Mouse (Mus musculus) adrenal gland, adult 18-20 months (tissue): Measurements from ENCODE around the gene Klf6. TPM values are rescaled to one million over a fixed set of nuclear protein-coding genes. Genes with fewer than 3 reads are reported as not detected.

ENCODE experiments used
- DNase-seq, 2 experiments: peaks; one replicate each; pipeline ENCODE4 v3.0.0; 2021 to 2022; ENCODE audit warnings: low spot score in 2 of 2
- long read RNA-seq, 2 experiments: library from polyadenylated mRNA; stranded (forward); transcript quantifications; one replicate each; pipeline ENCODE4 v2.0.0; 2021
- total RNA-seq, 2 experiments: library from RNA; stranded (reverse); gene quantifications; 1 replicate in 1 of 2; 2 replicates in 1 of 2; pipeline ENCODE4 v1.2.3; 2021

Gene Klf6
- 10 to 100 TPM; 42.6 to 57.3 TPM for total RNA-seq
- long read RNA-seq, experiment 1, full-length matches to known transcripts = 20 of 22 reads
- long read RNA-seq, experiment 1, partial matches to known transcripts = 0 of 22 reads
- long read RNA-seq, experiment 1, other reads (novel, unspliced or antisense) = 2 of 22 reads
- long read RNA-seq, experiment 2, full-length matches to known transcripts = 53 of 58 reads
- long read RNA-seq, experiment 2, partial matches to known transcripts = 1 of 58 reads
- long read RNA-seq, experiment 2, other reads (novel, unspliced or antisense) = 4 of 58 reads

DNA sequence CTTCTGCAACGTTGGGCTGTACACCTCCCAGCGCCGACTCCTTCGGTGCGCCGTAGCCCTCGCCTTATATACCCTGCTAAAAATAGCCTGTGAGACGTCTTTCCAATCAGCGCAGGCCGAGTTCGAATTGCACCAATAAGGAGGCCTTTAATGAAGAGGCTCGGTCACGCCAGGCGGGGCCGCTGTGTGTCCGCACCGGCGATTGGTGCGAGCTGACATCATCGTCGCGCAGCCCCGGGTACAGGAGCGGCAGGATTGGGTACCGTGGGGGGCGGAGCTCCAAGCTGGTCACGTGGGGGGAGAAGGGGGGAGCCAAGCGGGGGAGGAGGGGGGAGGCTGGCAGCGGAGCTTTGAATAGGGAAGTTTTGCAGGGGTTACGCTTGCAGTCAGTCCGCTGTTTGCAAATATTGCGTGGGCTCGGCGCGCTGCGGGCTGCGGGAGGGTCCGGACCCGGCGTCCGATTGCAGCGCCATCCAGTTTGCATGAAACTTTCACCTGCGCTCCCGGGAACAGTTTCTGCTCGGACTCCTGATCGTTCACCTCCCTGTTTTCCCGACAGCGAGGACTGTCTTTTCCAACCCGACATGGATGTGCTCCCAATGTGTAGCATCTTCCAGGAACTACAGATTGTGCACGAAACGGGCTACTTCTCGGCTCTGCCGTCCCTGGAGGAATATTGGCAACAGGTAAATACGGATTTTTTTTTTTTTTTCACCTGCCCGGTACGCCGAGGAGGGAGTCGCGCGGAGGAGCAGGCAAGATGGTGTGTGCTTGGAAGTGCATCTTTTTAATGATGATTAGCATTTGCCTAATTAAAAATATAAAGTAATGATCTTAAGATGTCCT lies at the start of gene Klf6:
Gene Klf6 (plus strand): TSS at position 326 of the 846 bp plus-strand sequence.
- peak; percentile 95 to 96 for DNase-seq

DNA sequence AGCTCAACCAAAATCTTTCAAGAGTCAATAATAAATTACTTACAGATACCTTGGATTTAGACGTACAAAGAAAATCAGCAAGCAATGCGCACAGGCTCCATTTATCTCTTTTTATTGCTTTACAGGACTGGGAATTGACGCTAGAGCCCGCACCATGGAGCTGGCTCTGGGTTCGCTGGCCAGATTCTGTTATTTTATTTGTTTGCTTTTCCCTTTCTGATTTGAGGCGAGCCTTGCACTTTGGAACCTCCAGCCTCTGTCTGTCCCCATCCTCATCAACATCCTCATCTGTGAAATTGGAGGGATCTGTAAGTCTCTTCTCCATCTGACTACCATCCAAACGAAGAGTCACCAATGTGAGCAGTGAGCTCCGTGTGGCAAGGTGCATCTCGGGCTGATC lies 47.8 kb upstream of the Klf6 start:
- DNase-seq = no peak

DNA sequence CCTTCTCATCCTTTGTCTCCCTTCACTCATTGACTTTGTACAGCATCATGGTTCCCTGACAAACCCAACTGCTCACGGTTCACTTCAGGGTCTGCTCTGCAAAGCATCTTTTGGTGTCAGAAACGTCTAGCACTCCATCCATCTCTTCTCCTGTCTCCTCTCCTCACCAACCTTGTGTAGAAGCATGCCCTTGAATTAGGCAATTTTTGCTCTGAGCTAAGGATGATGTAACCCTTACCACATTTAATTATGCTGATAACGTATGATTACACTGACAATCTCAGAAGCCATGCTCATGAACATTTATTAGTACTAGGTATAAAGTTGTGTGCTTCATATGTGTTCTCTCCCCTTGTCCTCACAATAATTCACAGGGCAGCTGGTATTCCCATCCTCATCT lies 44.0 kb upstream of the Klf6 start:
- DNase-seq = no peak

DNA sequence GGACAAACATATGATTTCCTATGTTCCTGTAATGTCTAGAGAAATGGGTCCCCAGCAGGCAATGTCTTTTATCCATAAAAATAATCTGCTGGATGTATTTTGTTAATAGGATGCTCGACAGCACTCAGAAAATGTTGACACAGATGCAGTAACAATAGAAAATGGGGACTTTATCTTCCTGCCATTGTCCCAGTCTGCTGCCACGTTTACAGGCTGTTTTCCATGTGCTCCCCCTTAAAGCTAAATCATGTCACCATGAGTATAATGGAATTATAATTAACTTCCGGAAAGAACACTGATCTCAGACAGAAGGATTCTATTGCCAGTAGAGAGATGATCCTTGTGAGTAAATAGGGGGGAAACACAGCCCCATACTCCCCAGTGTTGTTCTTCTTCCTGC lies 42.1 kb upstream of the Klf6 start:
- no peak for DNase-seq

DNA sequence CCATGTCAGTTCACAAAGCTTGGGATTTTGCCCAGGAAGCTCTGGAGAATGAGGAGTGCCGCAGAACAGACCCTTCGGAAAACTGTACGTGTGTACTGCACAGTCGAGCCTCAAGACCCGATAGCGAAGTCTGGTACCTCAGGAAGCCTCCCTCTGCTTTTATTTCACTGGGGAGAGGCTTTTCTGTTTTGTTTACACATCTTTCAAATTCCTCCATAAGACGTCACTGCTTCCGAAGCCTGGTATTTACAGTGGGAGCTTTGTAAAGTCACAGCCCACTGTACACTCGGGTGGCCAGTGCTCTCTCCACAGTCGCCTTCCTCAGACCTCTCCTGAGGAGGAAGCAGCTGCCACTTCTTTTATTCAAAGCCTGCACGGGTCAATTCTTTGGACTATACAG lies 38.7 kb upstream of the Klf6 start:
- no peak for DNase-seq

DNA sequence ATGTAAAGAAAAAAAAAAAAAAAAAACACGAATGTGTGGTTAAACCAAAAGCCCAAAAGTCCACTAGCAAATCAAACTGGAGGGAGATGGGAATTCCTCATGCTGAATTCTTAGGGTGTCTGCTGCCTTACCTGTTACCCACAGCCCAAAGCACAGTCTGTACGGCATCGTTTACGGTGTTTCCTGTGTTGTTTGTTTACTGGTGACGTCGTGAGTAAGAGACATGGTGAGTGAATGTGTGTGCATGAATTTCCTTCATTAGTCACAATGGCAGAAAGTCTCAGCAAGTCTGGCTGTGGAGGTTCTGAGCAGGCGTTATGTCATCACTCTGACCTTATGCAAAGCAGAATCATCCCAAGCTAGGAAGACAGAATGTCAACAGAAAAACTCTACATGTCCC lies 38.1 kb upstream of the Klf6 start:
- DNase-seq = no peak

DNA sequence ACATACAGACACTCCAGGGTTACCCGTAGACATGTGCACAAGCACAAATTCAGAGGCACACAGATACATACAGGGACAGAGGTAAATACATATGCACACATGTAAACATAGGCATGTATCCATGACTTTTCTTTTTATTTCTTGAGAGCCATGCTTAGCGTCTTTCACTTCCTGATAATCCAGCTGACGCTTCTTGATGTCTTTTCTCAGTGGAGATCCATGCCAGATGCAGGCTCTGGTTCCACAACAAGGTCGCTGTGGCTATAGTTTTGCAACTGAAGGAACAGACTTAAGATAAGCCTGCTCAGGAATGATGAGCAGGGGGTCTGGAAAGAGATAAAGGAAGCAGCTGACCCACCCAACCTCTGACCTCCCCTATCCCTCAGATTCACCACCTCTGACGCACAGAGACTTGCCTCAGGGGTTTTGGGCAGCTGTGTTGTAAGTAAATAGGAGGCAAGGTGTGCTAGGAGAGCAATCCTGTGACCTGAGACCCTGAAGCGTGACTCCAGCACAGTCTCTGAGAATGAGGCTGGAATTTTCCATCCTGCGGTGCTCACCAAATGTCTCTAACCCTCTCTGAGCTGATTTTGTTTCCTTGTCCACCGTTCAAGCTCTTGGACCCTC lies 37.0 kb upstream of the Klf6 start:
- DNase-seq = no peak

DNA sequence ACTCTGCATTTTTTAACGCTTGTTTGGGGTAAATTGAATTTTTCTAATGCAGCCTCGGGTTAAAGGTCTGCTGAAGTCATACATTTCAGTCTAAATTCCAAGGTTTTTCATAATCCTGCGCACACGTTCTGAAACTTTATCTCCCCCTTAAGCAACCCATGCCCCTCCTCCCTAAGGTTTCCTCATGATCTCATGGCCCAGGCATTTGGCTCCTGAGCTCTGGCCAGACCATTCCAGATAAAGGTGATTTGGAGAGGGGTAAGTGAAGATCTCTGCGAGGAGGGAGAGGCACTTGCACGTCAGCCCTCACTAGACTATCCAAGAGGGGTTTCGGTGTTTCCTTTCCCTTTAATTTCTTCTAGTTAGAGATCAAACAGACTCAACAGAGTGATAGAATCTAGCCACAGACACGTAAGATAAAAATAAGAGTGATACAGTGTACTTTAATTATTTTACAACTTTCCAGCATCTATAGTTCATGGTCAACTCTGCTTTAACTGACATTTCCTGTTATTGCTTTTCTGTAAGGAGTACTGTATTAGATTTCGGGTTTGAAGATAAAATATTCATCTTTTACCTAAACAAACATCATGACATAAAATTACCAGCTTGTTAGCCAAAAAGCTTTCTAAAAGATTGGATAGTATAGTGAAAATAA lies 35.0 kb upstream of the Klf6 start:
- DNase-seq = no peak

DNA sequence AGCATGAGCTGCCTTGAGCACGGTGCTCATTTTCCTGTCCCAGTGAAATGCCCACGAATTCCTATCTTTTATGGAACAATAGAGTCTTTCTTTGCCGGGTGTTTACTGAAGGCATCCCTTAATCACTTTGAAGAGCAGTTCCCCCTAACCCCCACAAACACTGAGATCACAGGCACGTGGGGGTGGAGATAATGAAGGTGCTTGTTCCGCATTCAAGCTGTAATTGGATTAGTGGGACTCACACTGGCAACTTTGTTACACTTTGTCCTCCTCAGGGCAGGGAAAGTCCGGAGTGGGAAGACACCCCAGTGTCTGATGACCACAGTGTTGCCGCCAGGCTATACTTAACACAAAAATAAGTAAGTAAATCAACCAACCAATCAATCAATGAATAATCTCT lies 29.3 kb upstream of the Klf6 start:
- DNase-seq = no peak

DNA sequence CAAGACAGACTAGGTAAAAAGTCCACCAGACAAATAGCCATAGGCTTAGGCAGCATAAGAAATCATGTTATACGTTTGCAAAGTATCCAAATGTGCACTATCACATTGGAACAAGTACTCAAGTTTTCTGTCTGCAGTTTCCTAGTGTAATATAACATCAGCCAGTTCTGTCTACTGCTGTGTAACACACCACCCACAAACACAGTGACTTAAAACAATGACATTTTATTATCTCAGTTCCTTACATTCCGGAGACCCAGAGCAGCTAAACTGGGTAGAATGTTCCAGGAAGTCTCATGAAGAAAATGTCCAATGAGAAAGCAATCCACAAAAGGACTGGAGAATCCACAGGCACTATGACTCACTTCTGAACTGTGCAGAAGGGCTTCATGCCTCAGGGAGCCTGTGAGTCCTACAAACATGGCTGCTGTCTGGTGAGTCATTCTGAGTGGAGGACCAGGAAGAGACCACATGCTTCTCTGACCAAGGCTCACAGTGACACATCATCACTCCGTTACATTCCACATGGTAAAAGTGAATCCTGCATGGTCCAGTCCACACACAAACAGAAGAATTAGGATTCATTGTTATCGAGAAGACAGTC lies 24.0 kb upstream of the Klf6 start:
- no peak for DNase-seq

DNA sequence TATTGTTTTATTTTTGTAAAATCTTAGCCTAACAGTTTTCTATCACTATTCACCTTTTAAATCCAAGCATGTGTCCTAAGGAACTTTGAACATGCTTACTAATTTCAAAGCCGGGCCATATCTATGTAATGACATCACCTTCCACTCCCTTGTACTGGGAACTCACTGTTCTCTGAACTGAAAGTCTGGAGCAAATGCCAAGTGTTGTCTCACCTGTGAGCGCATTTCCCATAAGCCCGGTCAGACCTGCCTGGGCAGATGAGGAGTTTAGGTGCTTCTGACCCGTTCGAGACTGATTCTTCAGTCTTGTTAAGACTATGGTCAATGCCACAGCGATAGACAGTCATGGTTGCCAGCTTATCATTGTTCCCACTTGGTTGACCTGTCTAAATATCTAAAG lies 19.9 kb upstream of the Klf6 start:
- DNase-seq = no peak

DNA sequence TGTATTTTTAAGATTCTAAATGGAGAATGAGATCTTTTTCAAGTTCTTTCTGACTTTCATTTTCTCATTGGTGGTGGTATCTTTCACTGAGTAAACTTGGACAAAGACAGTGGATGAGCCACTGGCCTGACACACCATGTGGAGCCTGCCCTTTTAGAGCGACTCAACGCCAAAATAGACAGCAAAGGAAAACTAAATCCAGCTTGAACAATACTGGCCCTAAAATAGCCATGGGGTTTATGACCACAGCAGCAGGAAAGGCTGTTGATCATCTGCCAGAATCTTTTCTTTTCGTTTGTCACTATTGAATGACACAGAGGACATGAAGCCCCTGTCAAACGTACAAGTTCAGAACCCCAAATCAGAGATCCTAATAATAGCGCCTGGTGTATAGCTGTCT lies 18.4 kb upstream of the Klf6 start:
- no peak for DNase-seq

DNA sequence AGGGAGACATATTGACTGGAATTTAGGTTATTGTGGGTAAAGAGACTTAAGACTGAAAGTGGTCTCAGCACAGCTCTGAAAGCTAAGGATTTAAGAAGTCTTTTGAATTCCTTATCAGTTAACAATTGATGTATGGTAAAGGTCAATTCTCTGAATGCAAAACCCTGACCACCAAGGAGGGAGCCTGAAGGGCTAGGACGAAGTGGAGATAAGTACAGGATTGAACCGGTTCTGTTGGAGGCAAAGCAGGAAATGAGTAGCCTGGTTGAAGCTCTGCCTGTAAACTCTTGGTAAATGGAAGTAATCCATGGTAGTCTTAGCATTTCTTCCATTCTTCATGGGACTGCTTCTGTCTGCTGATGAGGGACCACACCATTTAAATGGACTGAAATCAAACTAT lies 17.5 kb upstream of the Klf6 start:
- no peak for DNase-seq

DNA sequence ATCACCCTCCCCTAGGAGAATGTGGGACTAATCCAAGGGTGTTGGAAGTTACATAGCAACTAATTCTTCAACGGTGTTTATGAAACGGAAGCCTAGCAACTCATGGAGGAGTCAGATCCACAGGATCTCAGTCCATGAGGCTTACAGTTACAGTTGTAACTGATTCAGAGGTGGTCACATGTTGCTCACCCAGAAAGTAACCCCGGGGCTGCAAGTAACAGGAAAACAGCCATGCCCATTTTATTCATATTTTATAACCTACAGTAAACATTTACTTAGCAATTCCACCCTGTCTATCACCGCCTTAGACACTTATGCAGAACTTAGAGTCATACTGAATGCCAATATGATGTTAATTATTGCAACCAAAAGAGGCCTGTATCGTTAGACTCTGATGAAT lies 16.9 kb upstream of the Klf6 start:
- no peak for DNase-seq

DNA sequence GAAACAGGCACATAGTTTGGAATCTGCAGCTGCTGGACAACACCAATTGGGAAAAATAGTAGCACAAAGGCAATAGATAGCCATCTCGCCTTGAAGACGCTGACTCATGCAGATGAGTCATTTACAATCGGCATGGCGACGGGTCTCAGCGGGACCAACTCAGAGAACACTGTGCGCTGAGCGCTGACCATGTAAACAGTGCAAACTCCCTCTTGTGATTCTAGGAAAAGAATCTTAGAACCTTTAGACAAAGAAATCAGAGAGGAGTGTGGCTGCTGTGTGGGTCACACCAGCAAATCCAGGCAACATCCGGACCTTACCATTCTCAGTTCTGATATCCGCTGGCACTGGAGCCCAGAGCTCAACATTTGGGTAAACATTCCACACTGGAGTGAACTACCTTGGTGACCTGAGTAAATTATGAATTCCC lies 16.1 kb upstream of the Klf6 start:
- peak; percentile 44 to 58 for DNase-seq

DNA sequence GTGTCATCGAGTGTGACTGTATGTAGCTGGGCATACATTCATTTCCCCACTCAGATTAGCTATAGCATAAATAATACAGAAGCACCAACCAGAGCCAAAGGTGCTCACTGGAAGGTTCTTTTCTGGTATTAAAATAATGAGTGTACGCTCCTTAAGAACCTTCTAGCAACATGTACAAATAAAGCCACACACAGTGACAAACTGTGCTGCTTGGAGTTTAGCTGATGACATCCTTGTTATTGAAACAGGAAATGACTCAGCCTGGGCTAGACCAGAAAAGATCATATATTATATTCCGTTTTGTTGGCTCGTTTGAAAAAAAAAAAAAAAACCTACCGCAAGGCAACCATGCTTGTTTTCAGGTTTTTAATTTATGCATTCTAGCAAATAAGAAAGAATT lies 15.7 kb upstream of the Klf6 start:
- DNase-seq = no peak

DNA sequence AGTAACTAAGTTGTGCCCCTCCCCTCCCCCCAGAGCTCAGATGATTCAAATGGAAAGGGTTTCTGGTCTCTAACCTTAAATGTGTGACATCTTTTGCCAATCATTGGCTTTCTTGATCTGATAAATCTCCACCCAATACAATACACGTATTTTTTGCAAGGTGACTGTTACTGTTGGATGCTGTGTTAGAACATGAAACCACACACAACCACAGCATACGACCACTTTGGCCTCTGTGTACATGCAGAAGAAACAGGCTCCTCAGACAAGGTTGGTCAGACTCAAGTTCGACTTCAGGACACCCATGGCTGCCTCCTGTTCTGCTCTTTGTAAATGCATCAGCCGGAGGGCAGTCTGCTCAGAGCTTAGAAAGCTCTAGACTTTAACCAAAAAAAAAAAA lies 14.4 kb upstream of the Klf6 start:
- DNase-seq = no peak

DNA sequence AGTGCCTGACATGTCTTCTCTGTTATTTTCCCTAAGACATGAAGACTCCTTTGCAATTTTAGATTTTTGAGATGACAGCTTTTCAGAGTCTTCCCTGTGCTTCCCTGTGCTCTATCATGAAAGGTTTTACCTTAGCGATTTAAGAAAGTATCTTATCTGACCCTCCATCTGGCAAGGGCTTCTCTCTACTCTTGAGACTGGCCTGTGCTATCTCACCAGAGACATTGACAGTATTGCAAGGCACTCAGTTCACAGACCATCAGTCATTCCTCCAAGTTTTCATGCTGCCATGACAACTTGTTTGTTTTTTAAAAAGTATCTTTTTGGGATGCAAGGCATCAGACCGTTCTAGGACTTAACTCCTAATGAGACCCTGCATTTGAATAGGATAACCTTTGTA lies 13.5 kb upstream of the Klf6 start:
- DNase-seq = no peak

DNA sequence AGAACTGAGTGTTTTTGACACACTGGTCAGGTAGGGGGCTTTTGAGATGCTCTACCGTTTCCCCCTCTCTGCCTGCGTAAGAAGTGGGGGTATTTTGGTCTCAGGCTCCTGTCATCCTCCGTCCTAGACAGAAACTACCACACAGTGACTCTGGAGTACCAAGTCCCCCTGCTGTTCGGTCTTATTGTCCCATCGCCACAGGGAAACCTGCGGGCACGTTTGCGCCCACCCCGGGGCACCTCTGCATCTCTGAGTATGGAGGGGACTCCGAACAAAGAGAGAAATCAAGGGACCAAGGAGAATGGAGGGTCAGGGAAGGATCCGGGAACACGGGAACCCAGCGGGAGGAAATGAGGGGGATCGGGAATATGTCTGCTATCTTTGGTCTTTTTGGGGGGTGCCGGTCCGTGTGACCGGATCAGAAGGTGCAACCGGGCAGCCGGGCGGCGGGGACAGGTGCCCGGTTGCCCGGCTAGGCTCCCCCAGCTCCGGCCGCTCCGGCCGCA lies 578 bp upstream of the Klf6 start:
- peak; percentile 61 to 62 for DNase-seq

DNA sequence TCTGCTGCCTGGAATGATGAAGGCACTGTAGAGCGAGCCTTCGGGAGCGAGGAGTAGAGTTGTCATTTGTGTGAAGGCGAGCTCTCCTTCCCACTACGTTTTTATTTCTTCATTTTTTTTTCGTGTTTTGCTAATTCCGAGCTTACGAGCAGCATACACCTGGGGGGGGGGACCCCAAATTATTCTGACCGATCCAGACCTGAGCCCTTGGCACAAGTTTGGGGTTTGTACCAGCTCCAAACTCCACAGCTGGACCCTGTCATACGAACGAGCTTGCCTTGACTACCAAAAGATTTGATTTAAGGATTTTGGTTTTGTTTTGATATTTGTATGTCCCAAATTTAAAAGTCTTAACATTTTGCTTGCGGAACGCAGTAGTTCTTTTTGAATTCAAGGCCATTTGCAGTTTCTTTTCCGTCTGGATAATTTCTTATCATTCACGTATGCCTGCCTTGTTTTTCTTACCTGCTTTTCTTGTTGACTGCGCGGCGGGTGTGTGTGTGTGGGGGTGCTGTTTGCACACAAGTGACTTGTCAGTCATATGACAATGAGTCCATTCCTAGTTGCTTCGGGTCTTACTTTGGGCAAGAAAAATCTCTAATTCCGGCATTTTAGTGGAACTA lies 832 bp downstream of the Klf6 start:
- peak in 1 of 2 experiments; percentile 57 for DNase-seq
